Mouse (Mus musculus): ENCODE data around the gene Neu4. TPM values are rescaled to one million over a fixed set of nuclear protein-coding genes. Genes with fewer than 3 reads are reported as not detected.
"Not testable (repeated sequence)": the region's sequence is repeated elsewhere in the genome, so short reads cannot be mapped to it uniquely, and the experiment has no call there.

Neu4 gene
- total RNA-seq, 2 experiments from 2014 or later: not detected

- intact Hi-C loops (cut with DNase I): no loop called here
- DNase-seq: no peak
These were observed 30.9 kb downstream of the Neu4 start for GRCm38 (mm10) chr1:94051104-94051503.

- no peak for DNase-seq
- intact Hi-C loops (cut with DNase I): no loop called here
These were observed 32.1 kb downstream of the Neu4 start, which contains the start of gene Pdcd1 for GRCm38 (mm10) chr1:94052373-94052772. Pdcd1 (minus strand) TSS chr1:94052553.

- DNase-seq: no peak
- intact Hi-C loops (cut with DNase I): no loop called here
These were observed 33.4 kb downstream of the Neu4 start for GRCm38 (mm10) chr1:94053530-94054216.

- no peak for DNase-seq
- intact Hi-C loops (cut with DNase I): no loop called here
These were observed 34.2 kb downstream of the Neu4 start for GRCm38 (mm10) chr1:94054481-94054880.

GRCm38 (mm10) chr1:94055966-94056365 lies 35.7 kb downstream of the Neu4 start:
- no peak for DNase-seq

GRCm38 (mm10) chr1:94057401-94057800 lies 37.1 kb downstream of the Neu4 start:
- intact Hi-C loops (cut with DNase I): no loop called here
- no peak for DNase-seq

More at GRCm38 (mm10) chr1:94055966-94056365, 35.7 kb downstream of the Neu4 start:
- intact Hi-C loops (cut with DNase I): no loop called here

GRCm38 (mm10) chr1:94058281-94058680 lies 38.0 kb downstream of the Neu4 start:
- intact Hi-C loops (cut with DNase I); DNase-seq: not testable (repeated sequence)

GRCm38 (mm10) chr1:94074756-94075155 lies 54.5 kb downstream of the Neu4 start:
- intact Hi-C loops (cut with DNase I): loop anchor here (10.0 kb wide), 1 partner anchor 240 kb away; no protein-coding TSS in a partner anchor
- no peak for DNase-seq

- DNase-seq: no peak
- intact Hi-C loops (cut with DNase I): loop anchor here (10.0 kb wide), 1 partner anchor 242 kb away; no protein-coding TSS in a partner anchor
These were observed 56.5 kb downstream of the Neu4 start for GRCm38 (mm10) chr1:94076702-94077101.

Other genes with a start within 250 kb of the Neu4 start
- 10 to 100 TPM; 20.9 to 22.0 TPM for gene Dtymk, start 218.5 kb upstream of the Neu4 start, total RNA-seq (2021)
- gene Ing5, start 216.5 kb upstream of the Neu4 start, total RNA-seq (2021): 10 to 100 TPM; 10.3 to 15.8 TPM
- gene D2hgdh, start 195.5 kb upstream of the Neu4 start, total RNA-seq (2021): 10 to 100 TPM; 32.9 to 46.5 TPM
- gene Gal3st2, start 159.1 kb upstream of the Neu4 start, total RNA-seq (2021): under 1 TPM; 0.11 to 0.31 TPM
- under 1 TPM; 0.38 to 0.86 TPM for gene Gal3st2b, start 102.1 kb upstream of the Neu4 start, total RNA-seq (2021)
- under 1 TPM; 0.78 to 0.95 TPM for gene Gal3st2c, start 29.9 kb upstream of the Neu4 start, total RNA-seq (2021)
- gene Pdcd1, start 32.1 kb downstream of the Neu4 start, total RNA-seq (2021): not detected